Mouse (Mus musculus): ENCODE results near the gene Dennd1b.
A peak's percentile ranks its signal among the peaks of the same experiment; 100 is the strongest.

Gene Dennd1b

GRCm38 (mm10) chr1:139080517-139081386 is 117.5 kb downstream of the Dennd1b start:
- no peak for DNase-seq (ENCODE audit: extremely low spot score)

GRCm38 (mm10) chr1:139083382-139083781 is 120.1 kb downstream of the Dennd1b start:
- no peak for DNase-seq (ENCODE audit: extremely low spot score)

- DNase-seq (ENCODE audit: extremely low spot score), result no peak
These were observed 124.3 kb downstream of the Dennd1b start for GRCm38 (mm10) chr1:139087564-139087963.

- DNase-seq (ENCODE audit: extremely low spot score), result no peak
These were observed 127.5 kb downstream of the Dennd1b start for GRCm38 (mm10) chr1:139090744-139091143.

- DNase-seq (ENCODE audit: extremely low spot score), result no peak
These were observed 128.5 kb downstream of the Dennd1b start for GRCm38 (mm10) chr1:139091701-139092100.

GRCm38 (mm10) chr1:139092144-139092543 is 128.9 kb downstream of the Dennd1b start:
- DNase-seq (ENCODE audit: extremely low spot score), result no peak

- DNase-seq (ENCODE audit: extremely low spot score), result peak; percentile 9
These were observed 129.5 kb downstream of the Dennd1b start for GRCm38 (mm10) chr1:139092722-139093121.

GRCm38 (mm10) chr1:139096369-139096768 is 133.1 kb downstream of the Dennd1b start:
- no peak for DNase-seq (ENCODE audit: extremely low spot score)

GRCm38 (mm10) chr1:139098088-139098487 is 134.9 kb downstream of the Dennd1b start:
- no peak for DNase-seq (ENCODE audit: extremely low spot score)

- DNase-seq (ENCODE audit: extremely low spot score), result no peak
These were observed 138.5 kb downstream of the Dennd1b start for GRCm38 (mm10) chr1:139101725-139102124.

- DNase-seq (ENCODE audit: extremely low spot score), result no peak
These were observed 145.0 kb downstream of the Dennd1b start for GRCm38 (mm10) chr1:139108251-139108650.

- no peak for DNase-seq (ENCODE audit: extremely low spot score)
These were observed 159.4 kb downstream of the Dennd1b start for GRCm38 (mm10) chr1:139122626-139123025.

GRCm38 (mm10) chr1:139139644-139140043 is 176.4 kb downstream of the Dennd1b start:
- DNase-seq (ENCODE audit: extremely low spot score), result no peak

GRCm38 (mm10) chr1:139145516-139145915 is 182.3 kb downstream of the Dennd1b start:
- no peak for DNase-seq (ENCODE audit: extremely low spot score)

- no peak for DNase-seq (ENCODE audit: extremely low spot score)
These were observed 183.1 kb downstream of the Dennd1b start for GRCm38 (mm10) chr1:139146306-139146705.

- no peak for DNase-seq (ENCODE audit: extremely low spot score)
These were observed 189.8 kb downstream of the Dennd1b start for GRCm38 (mm10) chr1:139153006-139153405.

- DNase-seq (ENCODE audit: extremely low spot score), result no peak
These were observed 190.3 kb downstream of the Dennd1b start for GRCm38 (mm10) chr1:139153493-139153892.

- DNase-seq (ENCODE audit: extremely low spot score), result peak; percentile 14
These were observed 193.2 kb downstream of the Dennd1b start for GRCm38 (mm10) chr1:139156397-139156796.

GRCm38 (mm10) chr1:139161619-139162018 is 198.4 kb downstream of the Dennd1b start:
- no peak for DNase-seq (ENCODE audit: extremely low spot score)

GRCm38 (mm10) chr1:139162814-139163213 is 199.6 kb downstream of the Dennd1b start:
- peak; percentile 36 for DNase-seq (ENCODE audit: extremely low spot score)

- DNase-seq (ENCODE audit: extremely low spot score), result no peak
These were observed 211.0 kb downstream of the Dennd1b start for GRCm38 (mm10) chr1:139174058-139174832.

- no peak for DNase-seq (ENCODE audit: extremely low spot score)
These were observed 216.5 kb downstream of the Dennd1b start for GRCm38 (mm10) chr1:139179707-139180106.
